Mouse (Mus musculus): Measurements from ENCODE around the gene 1700029H14Rik. TPM values are rescaled to one million over a fixed set of nuclear protein-coding genes. Genes with fewer than 3 reads are reported as not detected.

Gene 1700029H14Rik
- 0.18 and 0.30 TPM in 2 replicates for polyA plus RNA-seq (2012; rRNA removed)

GRCm38 (mm10) chr8:13562118-13562517, at the start of gene 1700029H14Rik:
Gene 1700029H14Rik (minus strand): TSS chr8:13562461.
- 35% methylated on average over 13 of the region's 13 CpGs for WGBS
- Histone ChIP-seq H3K4me1 (replicated peaks; ENCODE audit: control insufficient read depth, insufficient read depth, low read length) (no peaks in the 10 kb centered on the region), H3K27ac (ENCODE audit: control insufficient read depth, insufficient read depth, low read length) (no peak within 1 kb of the TSS), H3K36me3 (ENCODE audit: control insufficient read depth, insufficient read depth, low read length) (no peaks in the 10 kb centered on the region), H3K27me3 (ENCODE audit: control insufficient read depth, insufficient read depth, low read length) (no peaks in the 10 kb centered on the region), H3K4me3 (ENCODE audit: control insufficient read depth, insufficient read depth, low read length) (no peak within 1 kb of the TSS)
- TF ChIP-seq CTCF (IDR thresholded peaks at IDR 0.05; ENCODE audit: borderline replicate concordance, control insufficient read depth, extremely low read depth, insufficient read depth, low read length, poor library complexity) = no peak
- TF ChIP-seq POLR2A (IDR thresholded peaks at IDR 0.05; ENCODE audit: control insufficient read depth, extremely low read depth, insufficient read depth, low read length, poor library complexity) = no peak
- no peak for DNase-seq

GRCm38 (mm10) chr8:13611702-13612101, 49.4 kb upstream of the 1700029H14Rik start:
- 98% methylated on average over 12 of the region's 12 CpGs for WGBS
- H3K27ac ChIP-seq (ENCODE audit: control insufficient read depth, insufficient read depth, low read length) = no peak overlapping the region
- H3K36me3 ChIP-seq (ENCODE audit: control insufficient read depth, insufficient read depth, low read length) = no peaks in the 10 kb centered on the region
- H3K27me3 ChIP-seq (ENCODE audit: control insufficient read depth, insufficient read depth, low read length) = no peaks in the 10 kb centered on the region
- TF ChIP-seq CTCF (IDR thresholded peaks at IDR 0.05; ENCODE audit: borderline replicate concordance, control insufficient read depth, extremely low read depth, insufficient read depth, low read length, poor library complexity) (no peak), POLR2A (IDR thresholded peaks at IDR 0.05; ENCODE audit: control insufficient read depth, extremely low read depth, insufficient read depth, low read length, poor library complexity) (no peak)
- H3K4me1 ChIP-seq (replicated peaks; ENCODE audit: control insufficient read depth, insufficient read depth, low read length) = peaks cover 5% of the 10 kb centered on the region
- no peak overlapping the region for H3K4me3 ChIP-seq (ENCODE audit: control insufficient read depth, insufficient read depth, low read length)
- no peak for DNase-seq

GRCm38 (mm10) chr8:13609971-13610370, 47.7 kb upstream of the 1700029H14Rik start:
- 88% methylated on average over 5 of the region's 5 CpGs for WGBS
- no peak for DNase-seq
- Histone ChIP-seq H3K27me3 (ENCODE audit: control insufficient read depth, insufficient read depth, low read length) (no peaks in the 10 kb centered on the region), H3K4me3 (ENCODE audit: control insufficient read depth, insufficient read depth, low read length) (no peak overlapping the region), H3K27ac (ENCODE audit: control insufficient read depth, insufficient read depth, low read length) (no peak overlapping the region), H3K36me3 (ENCODE audit: control insufficient read depth, insufficient read depth, low read length) (no peaks in the 10 kb centered on the region), H3K4me1 (replicated peaks; ENCODE audit: control insufficient read depth, insufficient read depth, low read length) (peaks cover 5% of the 10 kb centered on the region)
- TF ChIP-seq CTCF (IDR thresholded peaks at IDR 0.05; ENCODE audit: borderline replicate concordance, control insufficient read depth, extremely low read depth, insufficient read depth, low read length, poor library complexity) (no peak), POLR2A (IDR thresholded peaks at IDR 0.05; ENCODE audit: control insufficient read depth, extremely low read depth, insufficient read depth, low read length, poor library complexity) (no peak)

- DNase-seq = no peak
- peaks cover 5% of the 10 kb centered on the region for H3K4me1 ChIP-seq (replicated peaks; ENCODE audit: control insufficient read depth, insufficient read depth, low read length)
- no peak overlapping the region for H3K4me3 ChIP-seq (ENCODE audit: control insufficient read depth, insufficient read depth, low read length)
- H3K27me3 ChIP-seq (ENCODE audit: control insufficient read depth, insufficient read depth, low read length) = no peaks in the 10 kb centered on the region
- no peak overlapping the region for H3K27ac ChIP-seq (ENCODE audit: control insufficient read depth, insufficient read depth, low read length)
- WGBS = 77% methylated on average over 6 of the region's 6 CpGs
- H3K36me3 ChIP-seq (ENCODE audit: control insufficient read depth, insufficient read depth, low read length) = no peaks in the 10 kb centered on the region
- TF ChIP-seq POLR2A (IDR thresholded peaks at IDR 0.05; ENCODE audit: control insufficient read depth, extremely low read depth, insufficient read depth, low read length, poor library complexity) (no peak), CTCF (IDR thresholded peaks at IDR 0.05; ENCODE audit: borderline replicate concordance, control insufficient read depth, extremely low read depth, insufficient read depth, low read length, poor library complexity) (no peak)
These were observed 46.7 kb upstream of the 1700029H14Rik start for GRCm38 (mm10) chr8:13608946-13609345.

GRCm38 (mm10) chr8:13605920-13606480, 43.7 kb upstream of the 1700029H14Rik start:
- TF ChIP-seq CTCF (IDR thresholded peaks at IDR 0.05; ENCODE audit: borderline replicate concordance, control insufficient read depth, extremely low read depth, insufficient read depth, low read length, poor library complexity) = no peak
- no peak for TF ChIP-seq POLR2A (IDR thresholded peaks at IDR 0.05; ENCODE audit: control insufficient read depth, extremely low read depth, insufficient read depth, low read length, poor library complexity)
- Histone ChIP-seq H3K4me1 (replicated peaks; ENCODE audit: control insufficient read depth, insufficient read depth, low read length) (peaks cover 15% of the 10 kb centered on the region), H3K27me3 (ENCODE audit: control insufficient read depth, insufficient read depth, low read length) (no peaks in the 10 kb centered on the region), H3K4me3 (ENCODE audit: control insufficient read depth, insufficient read depth, low read length) (no peak overlapping the region), H3K27ac (ENCODE audit: control insufficient read depth, insufficient read depth, low read length) (no peak overlapping the region), H3K36me3 (ENCODE audit: control insufficient read depth, insufficient read depth, low read length) (no peaks in the 10 kb centered on the region)
- no peak for DNase-seq
- 88% methylated on average over 7 of the region's 7 CpGs for WGBS

- no peak for TF ChIP-seq CTCF (IDR thresholded peaks at IDR 0.05; ENCODE audit: borderline replicate concordance, control insufficient read depth, extremely low read depth, insufficient read depth, low read length, poor library complexity)
- TF ChIP-seq POLR2A (IDR thresholded peaks at IDR 0.05; ENCODE audit: control insufficient read depth, extremely low read depth, insufficient read depth, low read length, poor library complexity) = no peak
- no peak overlapping the region for H3K27ac ChIP-seq (ENCODE audit: control insufficient read depth, insufficient read depth, low read length)
- no peaks in the 10 kb centered on the region for H3K27me3 ChIP-seq (ENCODE audit: control insufficient read depth, insufficient read depth, low read length)
- H3K4me1 ChIP-seq (replicated peaks; ENCODE audit: control insufficient read depth, insufficient read depth, low read length) = peaks cover 26% of the 10 kb centered on the region
- no peaks in the 10 kb centered on the region for H3K36me3 ChIP-seq (ENCODE audit: control insufficient read depth, insufficient read depth, low read length)
- H3K4me3 ChIP-seq (ENCODE audit: control insufficient read depth, insufficient read depth, low read length) = no peak overlapping the region
- DNase-seq = no peak
- WGBS = 86% methylated on average over 8 of the region's 8 CpGs
These were observed 40.4 kb upstream of the 1700029H14Rik start for GRCm38 (mm10) chr8:13602621-13603020.
